Mouse (Mus musculus): ENCODE measurements around the gene Map4k1.

DNA sequence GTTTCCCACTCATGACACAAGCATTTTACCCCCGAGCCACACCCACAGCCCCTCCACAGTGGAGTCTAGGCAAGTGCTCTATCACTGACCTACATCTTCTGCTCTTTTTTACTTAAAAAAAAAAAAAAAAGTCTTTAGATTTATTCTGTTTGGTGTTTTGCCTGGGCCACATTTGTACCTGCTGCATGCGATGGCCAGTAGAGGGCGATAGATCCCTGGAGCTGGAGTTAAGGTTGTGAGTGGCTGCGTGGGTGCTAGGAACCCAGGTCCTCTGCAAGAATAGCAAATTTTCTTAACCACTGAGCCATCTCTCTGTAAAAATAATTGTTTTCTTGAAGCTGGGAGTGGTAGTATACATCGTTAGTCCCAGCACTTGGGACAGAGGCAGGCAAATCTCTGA is 9.8 kb downstream of the Map4k1 start:
- TF ChIP-seq POLR2A (IDR thresholded peaks at IDR 0.05; ENCODE audit: insufficient read depth, low read depth, low read length) (no peak), CTCF (IDR thresholded peaks at IDR 0.05; ENCODE audit: insufficient read depth, low read depth, low read length) (no peak)

Measured in olfactory bulb, adult 2 months (tissue).